Mouse (Mus musculus) liver, embryonic 15.5 days (tissue): ENCODE data around the gene Secisbp2. TPM values are rescaled to one million over a fixed set of nuclear protein-coding genes. Genes with fewer than 3 reads are reported as not detected.
"Not testable (repeated sequence)": the region's sequence is repeated elsewhere in the genome, so short reads cannot be mapped to it uniquely, and the experiment has no call there.

ENCODE experiments used
- ATAC-seq: fragments of 200-750 bp; cut with Nextera tagmentation; 2 replicates; pipeline ENCODE4 v1.8.0; 2017; ENCODE audit warnings: moderate number of reproducible peaks, mild to moderate bottlenecking, moderate library complexity; ENCODE audit not compliant: insufficient read depth
- H3K27ac ChIP-seq: fragments of 300-500 bp; sonication (generic); replicated peaks from 2 replicates; pipeline ENCODE4 v1.5.1; 2015; ENCODE audit warnings: mild to moderate bottlenecking, inconsistent platforms
- H3K27me3 ChIP-seq: fragments of 300-500 bp; sonication (generic); 2 replicates; pipeline ENCODE4 v1.6.1; 2015; ENCODE audit warnings: mild to moderate bottlenecking, inconsistent platforms
- H3K36me3 ChIP-seq: fragments of 300-500 bp; sonication (generic); replicated peaks from 2 replicates; pipeline ENCODE4 v1.6.1; 2015; ENCODE audit warnings: moderate library complexity, mild to moderate bottlenecking, inconsistent platforms
- H3K4me1 ChIP-seq: fragments of 300-500 bp; sonication (generic); replicated peaks from 2 replicates; pipeline ENCODE4 v1.6.1; 2015; ENCODE audit warnings: inconsistent platforms
- H3K4me2 ChIP-seq: fragments of 300-500 bp; sonication (generic); 2 replicates; pipeline ENCODE4 v1.6.1; 2015; ENCODE audit warnings: moderate library complexity, mild to moderate bottlenecking, inconsistent platforms
- H3K4me3 ChIP-seq: fragments of 300-500 bp; sonication (generic); replicated peaks from 2 replicates; pipeline ENCODE4 v1.5.1; 2015; ENCODE audit warnings: mild to moderate bottlenecking, inconsistent platforms
- H3K9ac ChIP-seq: fragments of 300-500 bp; sonication (generic); 2 replicates; pipeline ENCODE4 v1.6.1; 2015; ENCODE audit warnings: moderate library complexity, mild to moderate bottlenecking, inconsistent platforms
- H3K9me3 ChIP-seq: fragments of 300-500 bp; sonication (generic); replicated peaks from 2 replicates; pipeline ENCODE4 v1.6.1; 2016; ENCODE audit warnings: inconsistent platforms
- WGBS: fragments of 180-500 bp; shearing (Covaris S2); methylation state at CpG from one replicate; pipeline ENCODE4 v1.1.7; 2015; ENCODE audit warnings: mixed read lengths; ENCODE audit not compliant: insufficient replicate concordance; 5-methylcytosine and 5-hydroxymethylcytosine counted together
- polyA plus RNA-seq: library from polyadenylated mRNA; unstranded; fragments of >200 nt; fragmentation: Nextera tagmentation; extraction: Ambion mirVana; gene quantifications from 2 replicates; pipeline ENCODE4 v1.2.1, GENCODE M21; 2015

The Secisbp2 gene
- polyA plus RNA-seq, 1 experiment from 2014 or later: 13.0 TPM

DNA sequence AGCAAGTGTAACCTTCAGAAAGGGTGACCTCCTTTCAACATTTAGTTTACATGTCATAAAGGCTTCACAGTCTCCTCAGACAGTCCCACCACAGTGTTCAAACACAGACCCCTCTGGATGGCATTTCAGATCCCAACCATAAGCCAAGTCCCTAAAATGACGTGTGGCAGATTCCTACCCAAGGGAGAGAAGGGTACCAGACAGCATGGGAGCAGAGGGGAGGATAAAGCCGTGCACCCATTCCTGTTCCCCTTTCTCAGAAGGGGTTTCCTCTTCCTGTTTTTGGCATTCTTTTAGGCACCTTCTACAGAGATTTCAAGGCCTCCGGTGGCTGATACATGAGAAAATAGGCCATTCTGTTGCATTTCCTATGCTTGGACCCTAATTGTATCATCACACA lies 6.6 kb downstream of the Secisbp2 start:
- H3K4me3 ChIP-seq: no peak overlapping the region
- H3K4me2 ChIP-seq: no peak overlapping the region
- no peak overlapping the region for H3K9ac ChIP-seq
- ATAC-seq: no peak
- no peaks in the 10 kb centered on the region for H3K27me3 ChIP-seq
- peaks cover 100% of the 10 kb centered on the region for H3K36me3 ChIP-seq
- 0 out of 2 replicates have a peak, but pooled peaks cover 4% of the 10 kb centered on the region for H3K4me1 ChIP-seq
- H3K27ac ChIP-seq: no peak overlapping the region
- no peaks in the 10 kb centered on the region for H3K9me3 ChIP-seq
- 68% methylated on average over 3 of the region's 3 CpGs for WGBS

DNA sequence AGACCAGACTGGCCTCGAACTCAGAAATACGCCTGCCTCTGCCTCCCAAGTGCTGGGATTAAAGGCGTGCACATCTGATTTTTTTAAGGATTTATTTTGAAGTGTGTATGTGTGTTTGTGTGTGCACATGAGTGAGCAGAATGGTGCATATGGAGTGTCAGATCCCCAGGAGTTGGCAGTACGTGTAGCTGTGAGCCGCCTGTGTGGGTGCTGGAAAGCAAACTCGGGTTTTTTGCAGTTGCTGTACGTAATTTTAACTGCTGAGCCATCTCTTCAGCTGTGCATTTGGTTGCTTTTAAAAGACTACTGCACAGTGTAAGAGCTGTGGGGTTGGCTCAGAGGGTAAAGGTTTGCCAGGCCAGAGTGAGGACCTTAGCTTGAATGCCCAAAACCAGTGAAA lies 8.1 kb downstream of the Secisbp2 start:
- Histone ChIP-seq H3K9ac (no peak overlapping the region), H3K27ac (no peak overlapping the region), H3K4me2 (no peak overlapping the region), H3K9me3 (no peaks in the 10 kb centered on the region), H3K27me3 (no peaks in the 10 kb centered on the region), H3K4me3 (no peak overlapping the region), H3K4me1 (no peaks in the 10 kb centered on the region), H3K36me3 (peaks cover 97% of the 10 kb centered on the region)
- ATAC-seq: no peak
- WGBS: 88% methylated on average over 7 of the region's 7 CpGs

DNA sequence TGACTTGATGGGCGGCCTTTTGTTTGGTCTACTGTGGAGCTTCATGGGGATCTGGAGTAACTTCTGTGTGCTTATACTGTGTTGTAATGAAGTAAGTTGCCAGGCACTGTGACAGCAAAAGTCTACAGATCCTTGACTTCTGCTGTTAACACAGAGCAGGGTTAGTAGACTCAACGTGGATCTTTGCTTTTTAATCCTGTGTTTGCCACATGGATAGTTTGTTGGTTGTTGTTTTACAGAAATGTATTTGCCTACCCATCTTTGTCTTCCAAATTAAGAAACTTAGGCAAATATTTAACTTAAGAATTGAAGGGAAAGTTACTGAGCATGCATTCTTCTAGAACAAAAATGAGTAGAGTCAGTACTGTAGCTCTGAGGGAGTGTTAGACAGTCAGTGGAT lies 12.1 kb downstream of the Secisbp2 start:
- ATAC-seq: no peak
- WGBS: 79% methylated on average over 2 of the region's 2 CpGs
- no peaks in the 10 kb centered on the region for H3K27me3 ChIP-seq
- no peak overlapping the region for H3K4me3 ChIP-seq
- H3K9ac ChIP-seq: no peak overlapping the region
- H3K36me3 ChIP-seq: peaks cover 97% of the 10 kb centered on the region
- no peaks in the 10 kb centered on the region for H3K4me1 ChIP-seq
- no peak overlapping the region for H3K4me2 ChIP-seq
- H3K9me3 ChIP-seq: no peaks in the 10 kb centered on the region
- H3K27ac ChIP-seq: no peak overlapping the region

DNA sequence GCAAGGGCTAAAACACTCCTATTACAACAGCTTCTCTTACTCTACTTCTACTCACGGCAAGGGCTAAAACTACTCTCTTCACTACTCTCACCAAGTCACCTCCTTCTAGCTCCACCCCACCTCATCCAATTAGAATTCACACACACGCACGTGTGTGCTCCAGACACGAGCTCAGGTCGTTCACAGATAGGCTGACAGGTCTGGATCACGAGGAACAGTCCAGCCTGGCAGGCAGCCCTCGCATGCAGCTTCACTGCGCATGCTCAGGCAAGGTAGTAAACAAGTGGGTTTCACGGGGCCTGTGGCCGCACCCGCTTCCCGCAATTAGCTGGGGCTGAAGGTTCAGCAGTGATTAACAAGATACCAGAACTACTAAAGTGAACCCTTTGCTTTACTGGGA lies 16.7 kb downstream of the Secisbp2 start:
- not testable (repeated sequence) for H3K4me1 ChIP-seq, H3K4me2 ChIP-seq, H3K27me3 ChIP-seq, H3K27ac ChIP-seq, H3K9ac ChIP-seq, H3K9me3 ChIP-seq, ATAC-seq, H3K4me3 ChIP-seq
- 79% methylated on average over 12 of the region's 12 CpGs for WGBS
- H3K36me3 ChIP-seq: peaks cover 92% of the 10 kb centered on the region

DNA sequence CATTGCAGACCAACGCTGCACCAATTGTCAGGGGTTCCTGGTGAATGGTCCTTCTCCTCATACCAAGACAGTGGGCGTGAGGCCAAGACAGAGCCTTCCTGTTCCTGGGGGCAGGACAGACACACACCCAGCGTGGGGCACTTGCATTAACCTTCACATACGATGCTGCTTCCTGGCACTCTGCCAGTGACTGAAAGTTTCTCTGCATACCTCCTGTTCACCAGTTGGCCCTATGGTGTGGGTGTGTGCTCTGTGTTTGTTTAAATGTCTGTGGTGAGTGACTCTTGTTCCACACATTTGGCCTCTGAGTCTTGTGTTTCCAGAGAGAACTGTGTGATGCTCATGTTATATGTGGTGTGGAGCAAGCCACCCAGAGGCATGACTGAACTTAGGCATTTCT lies 25.1 kb downstream of the Secisbp2 start:
- no peak overlapping the region for H3K4me2 ChIP-seq
- H3K36me3 ChIP-seq: peaks cover 94% of the 10 kb centered on the region
- no peak overlapping the region for H3K4me3 ChIP-seq
- H3K9me3 ChIP-seq: no peaks in the 10 kb centered on the region
- H3K27ac ChIP-seq: no peak overlapping the region
- H3K4me1 ChIP-seq: peaks cover 36% of the 10 kb centered on the region
- no peaks in the 10 kb centered on the region for H3K27me3 ChIP-seq
- no peak overlapping the region for H3K9ac ChIP-seq
- 63% methylated on average over 4 of the region's 4 CpGs for WGBS
- no peak for ATAC-seq

DNA sequence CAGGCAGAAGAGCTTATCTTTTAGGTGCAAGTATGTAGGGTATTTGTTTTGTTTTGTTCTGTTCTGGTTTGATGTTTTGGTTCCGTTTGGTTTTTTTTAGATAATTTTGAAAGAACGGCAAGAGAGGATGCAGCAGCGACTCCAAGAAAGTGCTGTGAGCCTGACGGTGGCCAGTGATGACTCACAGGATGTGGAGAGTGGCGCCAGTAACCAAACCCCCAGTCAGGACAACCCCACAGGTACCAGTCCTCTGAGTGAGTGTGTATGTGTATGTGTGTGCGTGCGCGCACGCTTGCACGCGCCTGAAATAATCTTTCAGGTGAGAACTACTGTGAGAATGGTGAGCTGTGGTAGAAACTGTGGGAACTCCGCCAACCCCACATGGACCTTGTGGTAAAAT lies 25.5 kb downstream of the Secisbp2 start:
- no peak for ATAC-seq
- no peak overlapping the region for H3K4me3 ChIP-seq
- no peak overlapping the region for H3K27ac ChIP-seq
- H3K36me3 ChIP-seq: peaks cover 95% of the 10 kb centered on the region
- 70% methylated on average over 12 of the region's 12 CpGs for WGBS
- H3K27me3 ChIP-seq: no peaks in the 10 kb centered on the region
- no peak overlapping the region for H3K9ac ChIP-seq
- H3K4me1 ChIP-seq: peaks cover 36% of the 10 kb centered on the region
- 0 out of 2 replicates have a peak overlapping the region, but pooled peaks have one; percentile 25 for H3K4me2 ChIP-seq
- no peaks in the 10 kb centered on the region for H3K9me3 ChIP-seq

DNA sequence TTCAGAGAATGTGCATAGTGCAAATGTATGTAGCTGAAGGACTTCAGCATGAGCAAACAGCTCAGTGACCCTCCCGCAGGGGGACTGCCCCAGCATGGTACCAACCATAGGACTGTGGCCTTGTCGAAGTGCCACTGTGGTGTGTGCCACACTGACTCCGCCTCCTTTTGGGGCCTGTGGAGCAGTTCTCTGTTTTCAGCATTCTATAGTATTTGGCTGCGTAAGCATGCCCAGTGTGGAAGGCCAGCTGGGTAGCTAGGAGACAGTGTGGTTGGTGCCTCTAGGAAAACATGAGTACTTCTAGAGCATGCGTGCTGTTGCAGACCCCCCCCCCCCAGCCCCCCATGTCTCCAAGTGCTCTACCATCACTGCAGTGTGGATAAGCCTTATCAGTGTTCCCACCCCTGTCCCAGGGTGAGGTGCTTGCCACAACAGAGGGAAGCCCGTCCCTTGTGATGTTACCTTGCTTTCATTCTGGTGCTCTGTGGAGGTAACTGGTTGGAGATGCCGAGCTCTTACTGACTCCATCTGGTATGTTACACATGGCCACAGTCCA lies 26.2 kb downstream of the Secisbp2 start:
- WGBS: 33% methylated on average over 7 of the region's 7 CpGs
- no peak overlapping the region for H3K4me3 ChIP-seq
- peak overlapping the region; percentile 43; the same call in 1 of the 2 replicates for H3K27ac ChIP-seq
- peak; percentile 81 for ATAC-seq
- peaks cover 36% of the 10 kb centered on the region for H3K4me1 ChIP-seq
- H3K9ac ChIP-seq: no peak overlapping the region
- no peaks in the 10 kb centered on the region for H3K27me3 ChIP-seq
- H3K4me2 ChIP-seq: peak overlapping the region; percentile 25
- peaks cover 98% of the 10 kb centered on the region for H3K36me3 ChIP-seq
- H3K9me3 ChIP-seq: no peaks in the 10 kb centered on the region

DNA sequence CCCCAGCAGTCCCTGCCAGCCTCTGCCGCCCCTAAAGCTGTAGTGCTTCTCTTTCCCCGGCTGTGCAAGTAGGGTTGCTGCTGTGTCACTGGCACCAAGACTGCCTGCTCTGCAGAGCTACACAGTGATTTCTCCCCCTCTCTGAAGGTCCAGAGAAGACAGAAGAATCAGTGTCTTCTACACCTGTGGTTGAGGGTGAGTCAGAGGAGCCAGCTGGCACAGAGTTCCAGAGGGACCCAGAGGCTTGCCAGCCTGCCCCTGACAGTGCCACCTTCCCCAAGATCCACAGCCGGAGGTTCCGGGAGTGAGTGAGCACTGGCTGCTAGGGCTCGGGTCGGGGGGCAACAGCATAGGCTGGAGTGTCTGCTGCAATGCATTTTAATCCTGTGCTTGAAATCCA lies 27.2 kb downstream of the Secisbp2 start:
- ATAC-seq: no peak
- peaks cover 99% of the 10 kb centered on the region for H3K36me3 ChIP-seq
- H3K4me1 ChIP-seq: peaks cover 36% of the 10 kb centered on the region
- no peak overlapping the region for H3K4me2 ChIP-seq
- no peak overlapping the region for H3K27ac ChIP-seq
- H3K9me3 ChIP-seq: no peaks in the 10 kb centered on the region
- no peaks in the 10 kb centered on the region for H3K27me3 ChIP-seq
- 78% methylated on average over 6 of the region's 6 CpGs for whole genome bisulfite sequencing
- no peak overlapping the region for H3K9ac ChIP-seq
- H3K4me3 ChIP-seq: no peak overlapping the region

DNA sequence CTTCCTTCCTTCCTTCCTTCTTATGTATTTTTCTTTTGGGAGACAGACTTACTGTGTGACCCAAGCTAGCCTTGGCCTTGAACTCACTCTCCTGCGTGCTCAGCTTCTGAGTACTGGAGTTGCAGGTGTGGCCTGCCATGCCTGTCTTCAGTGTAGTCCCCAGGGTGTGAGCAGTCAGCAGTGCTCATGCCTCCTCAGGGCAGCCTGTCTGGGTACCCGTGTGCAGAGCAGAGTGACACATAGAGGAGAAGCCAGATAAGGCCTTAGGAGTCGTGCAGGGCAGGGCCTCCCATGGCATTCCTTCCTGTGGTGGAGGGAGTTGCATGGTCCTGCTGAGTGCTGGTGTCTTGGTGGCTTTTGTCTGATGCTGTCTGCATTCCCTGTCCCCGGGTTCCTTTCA lies 27.8 kb downstream of the Secisbp2 start:
- Histone ChIP-seq H3K4me3 (no peak overlapping the region), H3K27me3 (no peaks in the 10 kb centered on the region), H3K4me2 (no peak overlapping the region), H3K9me3 (no peaks in the 10 kb centered on the region), H3K27ac (no peak overlapping the region), H3K4me1 (peaks cover 36% of the 10 kb centered on the region), H3K36me3 (peaks cover 98% of the 10 kb centered on the region), H3K9ac (no peak overlapping the region)
- ATAC-seq: no peak
- 31% methylated on average over 4 of the region's 4 CpGs for WGBS

DNA sequence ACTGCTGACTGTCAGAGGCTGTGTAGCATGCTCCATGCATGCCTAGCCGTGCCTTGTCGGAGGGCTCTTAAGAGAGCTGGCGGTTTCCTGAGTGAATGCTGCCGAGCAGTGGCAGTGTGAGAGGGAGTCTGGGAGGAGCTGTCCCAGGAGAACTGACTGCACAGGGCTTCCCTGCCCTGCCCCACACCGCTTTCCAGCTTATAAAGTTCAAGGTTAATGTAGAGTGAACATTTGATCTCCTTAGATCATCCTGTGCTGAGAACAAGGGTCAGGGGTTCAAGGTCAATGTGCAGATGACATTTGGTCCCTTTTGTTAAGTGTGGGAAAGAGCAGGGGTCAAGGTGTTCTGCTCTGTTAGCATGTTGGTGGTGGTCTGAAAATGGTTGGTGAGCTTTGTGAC lies 29.6 kb downstream of the Secisbp2 start:
- H3K27me3 ChIP-seq: no peaks in the 10 kb centered on the region
- H3K36me3 ChIP-seq: peaks cover 98% of the 10 kb centered on the region
- H3K9me3 ChIP-seq: no peaks in the 10 kb centered on the region
- peaks cover 52% of the 10 kb centered on the region for H3K4me1 ChIP-seq
- no peak for ATAC-seq
- H3K9ac ChIP-seq: no peak overlapping the region
- 87% methylated on average over 5 of the region's 5 CpGs for WGBS
- H3K27ac ChIP-seq: no peak overlapping the region
- H3K4me2 ChIP-seq: no peak overlapping the region
- H3K4me3 ChIP-seq: no peak overlapping the region

DNA sequence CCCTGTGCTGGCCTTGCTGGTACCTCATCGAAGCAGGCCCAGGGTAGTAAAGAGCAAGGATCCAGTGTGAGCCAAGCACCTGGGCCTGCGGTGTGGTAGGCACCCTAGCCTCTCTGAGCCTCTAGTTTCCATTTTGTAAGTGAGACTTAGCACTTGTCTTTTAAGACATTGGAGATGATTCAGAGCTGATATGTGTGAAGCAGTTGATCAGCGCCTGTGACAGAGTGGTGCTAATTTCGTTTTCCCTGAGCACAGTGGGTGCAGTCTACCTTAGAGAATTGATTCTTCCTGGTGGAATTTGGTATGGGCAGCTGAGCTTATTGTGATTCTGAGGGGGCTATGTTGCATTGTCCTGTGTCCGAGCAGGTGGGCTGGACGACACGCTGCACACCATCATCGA lies 30.1 kb downstream of the Secisbp2 start:
- no peak for ATAC-seq
- H3K27me3 ChIP-seq: no peaks in the 10 kb centered on the region
- H3K4me3 ChIP-seq: no peak overlapping the region
- H3K36me3 ChIP-seq: peaks cover 98% of the 10 kb centered on the region
- H3K27ac ChIP-seq: no peak overlapping the region
- no peak overlapping the region for H3K4me2 ChIP-seq
- H3K9me3 ChIP-seq: no peaks in the 10 kb centered on the region
- 86% methylated on average over 8 of the region's 8 CpGs for WGBS
- no peak overlapping the region for H3K9ac ChIP-seq
- H3K4me1 ChIP-seq: peaks cover 49% of the 10 kb centered on the region
